Mouse (Mus musculus): Measurements from ENCODE around the gene Harbi1. TPM values are rescaled to one million over a fixed set of nuclear protein-coding genes. Genes with fewer than 3 reads are reported as not detected.

The Harbi1 gene
- polyA plus RNA-seq (2012; rRNA removed): 4.6 and 6.1 TPM in 2 replicates

DNA sequence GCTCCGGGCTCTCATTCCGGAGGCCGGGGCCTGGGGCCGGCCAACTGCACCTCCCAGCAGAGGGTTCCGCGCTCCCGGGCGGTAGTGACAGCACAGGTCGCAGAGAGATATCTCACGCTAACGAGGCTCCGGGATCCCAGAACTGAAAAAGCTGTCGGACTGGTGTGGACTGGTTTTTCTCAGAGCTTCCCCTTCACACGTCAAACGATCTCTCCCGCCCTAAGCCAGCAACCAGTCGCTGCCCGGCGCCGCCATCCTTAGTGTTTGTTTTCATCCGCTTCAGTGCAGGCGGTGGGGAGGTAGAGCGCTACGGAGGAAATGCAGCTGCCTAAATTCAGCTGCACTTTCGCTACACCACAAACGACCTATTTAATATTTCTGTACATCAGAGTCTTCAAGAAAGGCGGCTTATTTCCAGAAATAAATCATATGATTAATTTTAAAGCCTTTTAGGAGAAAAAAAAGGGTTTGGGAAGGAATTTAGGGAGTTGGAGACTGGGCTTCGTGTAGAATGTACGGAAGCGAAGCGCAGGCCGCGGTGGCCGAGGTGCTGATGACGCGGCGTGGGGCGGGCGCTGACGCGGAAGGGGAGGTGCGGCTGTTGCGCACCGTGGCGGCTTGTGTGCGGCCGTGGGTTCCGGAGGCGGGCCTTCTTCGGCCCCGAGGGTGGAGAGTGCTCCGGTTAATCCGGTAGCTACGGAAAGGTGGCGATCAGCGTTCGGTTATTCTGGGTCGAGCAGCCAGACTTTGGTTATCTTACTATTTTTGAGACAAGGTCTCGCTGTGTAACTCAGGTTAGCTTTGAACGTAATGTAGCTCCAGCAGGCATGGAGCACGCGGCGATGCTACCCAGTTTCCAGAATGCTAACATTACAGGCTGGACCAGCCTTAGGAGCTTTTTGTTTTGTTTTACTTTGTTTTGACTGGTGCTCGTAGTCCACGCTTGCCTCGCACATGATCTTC, at the start of gene Harbi1, which contains the start of gene Atg13:
Gene Harbi1 (plus strand): TSS at position 581 of the 963 bp plus-strand sequence.
Gene Atg13 (minus strand): TSS at position 305 of the 963 bp plus-strand sequence.
- peak within 1 kb of the TSS; percentile 94 for H3K4me3 ChIP-seq (ENCODE audit: insufficient read depth, low read depth, low read length)
- H3K27me3 ChIP-seq (replicated peaks; ENCODE audit: control insufficient read depth, insufficient read depth, low read length): no peaks in the 10 kb centered on the region
- TF ChIP-seq CTCF (conservative IDR thresholded peaks at IDR 0.05; ENCODE audit: insufficient read depth, insufficient read length, low read depth, low read length) (no peak), POLR2A (IDR thresholded peaks at IDR 0.05; ENCODE audit: low read depth, low read length) (peak; percentile 28)
- peak; percentile 95 for DNase-seq
- no peaks in the 10 kb centered on the region; the same call in 1 of the 2 replicates for H3K36me3 ChIP-seq (ENCODE audit: control insufficient read depth, insufficient read depth, low read length)
- H3K4me1 ChIP-seq (ENCODE audit: control insufficient read depth, insufficient read depth, low read length): peaks cover 11% of the 10 kb centered on the region
- WGBS: under 1% methylated on average over 66 of the region's 66 CpGs
- H3K27ac ChIP-seq (ENCODE audit: insufficient read depth, low read depth, low read length): peak within 1 kb of the TSS; percentile 81

DNA sequence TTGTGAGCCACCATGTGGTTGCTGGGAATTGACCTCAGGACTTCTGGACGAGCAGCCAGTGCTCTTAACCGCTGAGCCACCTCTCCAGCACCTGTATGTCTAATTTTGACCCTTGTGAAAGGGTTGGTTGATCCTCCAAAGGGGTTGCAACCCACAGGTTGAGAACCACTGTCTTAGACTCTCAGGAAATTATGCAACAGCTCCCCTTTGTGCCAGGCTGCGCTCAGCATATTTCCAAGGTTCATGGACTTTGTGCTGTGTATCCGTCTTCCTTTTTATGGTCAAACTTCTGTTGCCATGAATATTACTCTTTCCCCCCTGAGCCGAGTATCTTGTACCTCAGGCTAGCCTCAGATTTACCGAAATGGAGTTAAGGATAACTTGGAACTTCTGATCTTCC, 49.7 kb upstream of the Harbi1 start:
- no peak overlapping the region for H3K4me3 ChIP-seq (ENCODE audit: insufficient read depth, low read depth, low read length)
- H3K27ac ChIP-seq (ENCODE audit: insufficient read depth, low read depth, low read length): 0 out of 2 replicates have a peak overlapping the region, but pooled peaks have one; percentile 16
- no peaks in the 10 kb centered on the region for H3K27me3 ChIP-seq (replicated peaks; ENCODE audit: control insufficient read depth, insufficient read depth, low read length)
- peak; percentile 90 for DNase-seq
- TF ChIP-seq CTCF (conservative IDR thresholded peaks at IDR 0.05; ENCODE audit: insufficient read depth, insufficient read length, low read depth, low read length) (0 out of 2 replicates have a peak, but pooled peaks have one; percentile 2), POLR2A (IDR thresholded peaks at IDR 0.05; ENCODE audit: low read depth, low read length) (no peak)
- WGBS: 58% methylated on average over 6 of the region's 6 CpGs
- no peaks in the 10 kb centered on the region; the same call in 1 of the 2 replicates for H3K36me3 ChIP-seq (ENCODE audit: control insufficient read depth, insufficient read depth, low read length)
- no peaks in the 10 kb centered on the region; the same call in 1 of the 2 replicates for H3K4me1 ChIP-seq (ENCODE audit: control insufficient read depth, insufficient read depth, low read length)

DNA sequence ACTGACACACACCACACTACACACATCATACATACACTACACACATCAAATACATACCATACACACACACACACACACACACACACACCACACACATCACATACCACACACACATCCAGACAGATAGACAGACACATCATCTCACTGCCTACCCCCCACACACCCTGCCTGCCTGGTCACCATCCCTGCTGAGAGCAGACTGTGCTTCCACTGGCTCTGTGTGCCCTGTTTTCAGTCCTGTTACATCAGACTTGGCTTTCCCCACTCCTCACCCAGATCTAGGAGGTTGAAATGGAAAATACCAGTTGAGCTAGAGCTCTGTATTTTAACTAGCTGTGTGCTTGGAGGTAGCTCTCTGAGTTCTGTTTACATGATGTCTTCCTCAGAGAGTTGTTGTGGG, 45.9 kb upstream of the Harbi1 start:
- no peaks in the 10 kb centered on the region for H3K27me3 ChIP-seq (replicated peaks; ENCODE audit: control insufficient read depth, insufficient read depth, low read length)
- no peak overlapping the region for H3K4me3 ChIP-seq (ENCODE audit: insufficient read depth, low read depth, low read length)
- H3K36me3 ChIP-seq (ENCODE audit: control insufficient read depth, insufficient read depth, low read length): no peaks in the 10 kb centered on the region; the same call in 1 of the 2 replicates
- H3K4me1 ChIP-seq (ENCODE audit: control insufficient read depth, insufficient read depth, low read length): no peaks in the 10 kb centered on the region; the same call in 1 of the 2 replicates
- DNase-seq: no peak
- TF ChIP-seq POLR2A (IDR thresholded peaks at IDR 0.05; ENCODE audit: low read depth, low read length): no peak
- no peak for TF ChIP-seq CTCF (conservative IDR thresholded peaks at IDR 0.05; ENCODE audit: insufficient read depth, insufficient read length, low read depth, low read length)
- H3K27ac ChIP-seq (ENCODE audit: insufficient read depth, low read depth, low read length): no peak overlapping the region

DNA sequence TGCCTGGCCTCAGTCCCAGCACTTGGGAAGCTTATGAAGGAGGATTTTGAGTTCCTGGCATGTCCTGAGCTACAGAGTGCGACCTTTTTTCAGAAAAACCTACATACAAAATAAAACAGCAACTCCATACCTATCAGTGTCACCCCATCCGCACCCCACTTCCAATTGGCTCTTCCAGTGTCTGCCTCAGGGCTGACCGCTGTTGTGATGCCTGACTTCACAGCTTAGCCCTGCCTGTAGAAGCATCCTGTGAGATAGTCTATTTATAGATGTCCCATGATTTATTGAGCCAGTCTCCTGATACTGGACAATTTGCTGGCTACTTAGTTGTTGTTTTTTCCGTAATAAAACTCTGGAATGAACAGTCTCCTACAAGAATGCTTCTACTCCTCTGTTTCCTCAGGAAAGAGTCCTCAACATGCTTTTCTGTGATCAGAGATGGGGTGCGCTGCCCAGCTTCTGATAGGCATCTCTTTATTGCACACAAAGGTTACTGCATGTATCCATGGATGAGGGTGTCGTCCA, 44.2 kb upstream of the Harbi1 start:
- TF ChIP-seq POLR2A (IDR thresholded peaks at IDR 0.05; ENCODE audit: low read depth, low read length): no peak
- Histone ChIP-seq H3K36me3 (ENCODE audit: control insufficient read depth, insufficient read depth, low read length) (peaks cover 1% of the 10 kb centered on the region; the same call in 1 of the 2 replicates), H3K4me1 (ENCODE audit: control insufficient read depth, insufficient read depth, low read length) (no peaks in the 10 kb centered on the region; the same call in 1 of the 2 replicates), H3K27ac (ENCODE audit: insufficient read depth, low read depth, low read length) (peak overlapping the region; percentile 90), H3K4me3 (ENCODE audit: insufficient read depth, low read depth, low read length) (no peak overlapping the region), H3K27me3 (replicated peaks; ENCODE audit: control insufficient read depth, insufficient read depth, low read length) (no peaks in the 10 kb centered on the region)
- peak; percentile 75 for DNase-seq
- 53% methylated on average over 6 of the region's 6 CpGs for WGBS

DNA sequence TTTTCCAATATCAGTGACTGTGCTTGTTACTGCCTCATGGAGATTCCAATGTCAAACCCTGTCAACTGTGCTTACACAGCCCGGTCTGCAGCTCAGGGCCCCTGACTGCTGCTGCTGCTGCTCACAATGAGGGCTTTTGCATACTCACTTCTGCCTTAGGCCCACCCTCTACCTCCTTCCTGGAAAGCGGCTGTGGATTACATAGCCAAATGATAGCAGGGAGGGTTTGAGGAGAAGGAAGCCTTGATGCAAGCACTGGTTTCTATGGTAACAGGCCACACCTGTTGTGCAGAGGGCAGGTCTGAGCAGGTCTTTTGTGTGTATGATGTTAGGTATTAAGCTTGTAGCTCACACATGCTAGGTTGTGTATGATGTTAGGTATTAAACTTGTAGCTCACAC, 42.9 kb upstream of the Harbi1 start:
- peaks cover 1% of the 10 kb centered on the region; the same call in 1 of the 2 replicates for H3K36me3 ChIP-seq (ENCODE audit: control insufficient read depth, insufficient read depth, low read length)
- H3K27ac ChIP-seq (ENCODE audit: insufficient read depth, low read depth, low read length): peak overlapping the region; percentile 90; the same call in 1 of the 2 replicates
- no peak for DNase-seq
- WGBS: 82% methylated on average over 2 of the region's 2 CpGs
- H3K4me1 ChIP-seq (ENCODE audit: control insufficient read depth, insufficient read depth, low read length): no peaks in the 10 kb centered on the region; the same call in 1 of the 2 replicates
- TF ChIP-seq CTCF (conservative IDR thresholded peaks at IDR 0.05; ENCODE audit: insufficient read depth, insufficient read length, low read depth, low read length) (no peak), POLR2A (IDR thresholded peaks at IDR 0.05; ENCODE audit: low read depth, low read length) (no peak)
- H3K27me3 ChIP-seq (replicated peaks; ENCODE audit: control insufficient read depth, insufficient read depth, low read length): no peaks in the 10 kb centered on the region
- H3K4me3 ChIP-seq (ENCODE audit: insufficient read depth, low read depth, low read length): no peak overlapping the region

DNA sequence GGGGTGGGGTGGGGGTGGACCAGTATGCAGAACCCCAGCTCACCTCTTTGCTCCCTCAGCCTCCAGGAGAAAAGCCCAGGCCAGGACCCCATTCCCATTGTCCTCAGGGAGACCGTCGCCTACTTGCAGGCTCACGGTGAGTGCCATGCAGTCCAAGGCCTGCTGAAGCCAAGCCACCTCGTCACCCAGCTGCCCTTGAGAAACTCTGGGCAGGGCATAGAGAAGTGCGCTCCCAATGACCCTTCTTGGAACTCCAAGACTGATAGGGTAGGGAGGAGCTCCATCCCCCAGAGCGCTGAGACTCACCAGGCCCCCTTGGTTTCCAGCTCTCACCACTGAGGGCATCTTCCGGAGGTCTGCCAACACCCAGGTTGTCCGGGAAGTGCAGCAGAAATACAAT, 41.3 kb upstream of the Harbi1 start:
- Histone ChIP-seq H3K4me3 (ENCODE audit: insufficient read depth, low read depth, low read length) (no peak overlapping the region), H3K4me1 (ENCODE audit: control insufficient read depth, insufficient read depth, low read length) (no peaks in the 10 kb centered on the region; the same call in 1 of the 2 replicates), H3K27me3 (replicated peaks; ENCODE audit: control insufficient read depth, insufficient read depth, low read length) (no peaks in the 10 kb centered on the region), H3K27ac (ENCODE audit: insufficient read depth, low read depth, low read length) (peak overlapping the region; percentile 22), H3K36me3 (ENCODE audit: control insufficient read depth, insufficient read depth, low read length) (0 out of 2 replicates have a peak, but pooled peaks cover 1% of the 10 kb centered on the region)
- DNase-seq: no peak
- TF ChIP-seq POLR2A (IDR thresholded peaks at IDR 0.05; ENCODE audit: low read depth, low read length) (no peak), CTCF (conservative IDR thresholded peaks at IDR 0.05; ENCODE audit: insufficient read depth, insufficient read length, low read depth, low read length) (no peak)
- WGBS: 92% methylated on average over 8 of the region's 8 CpGs

Measured in kidney, adult 2 months (tissue).